Mouse (Mus musculus) heart, embryonic 14.5 days (tissue): Measurements from ENCODE around the gene Cyyr1. TPM values are rescaled to one million over a fixed set of nuclear protein-coding genes. Genes with fewer than 3 reads are reported as not detected.
A peak's percentile ranks its signal among the peaks of the same experiment; 100 is the strongest.
"Not testable (repeated sequence)": the region's sequence is repeated elsewhere in the genome, so short reads cannot be mapped to it uniquely, and the experiment has no call there.

Source experiments
- ATAC-seq: fragments of 200-750 bp; cut with Nextera tagmentation; 2 replicates; pipeline ENCODE4 v1.8.0; 2017; ENCODE audit warnings: low read depth, moderate TSS enrichment; ENCODE audit not compliant: insufficient number of reproducible peaks, insufficient read depth, low FRiP score
- H3K27ac ChIP-seq, 2 experiments: fragments of 200-500 bp in 1 of 2; fragments of 300-500 bp in 1 of 2; sonication (generic) in 1 of 2; replicated peaks in 1 of 2; 2 replicates each; pipeline ENCODE4 v1.5.1; 2012 to 2014; ENCODE audit warnings: low read depth in 2 of 2, low read length in 2 of 2, control low read depth in 1 of 2, mild to moderate bottlenecking in 1 of 2, mixed read lengths in 1 of 2; ENCODE audit not compliant: control insufficient read depth in 1 of 2, insufficient read depth in 1 of 2
- H3K27me3 ChIP-seq: fragments of 300-500 bp; sonication (generic); 2 replicates; pipeline ENCODE4 v1.6.1; 2014; ENCODE audit warnings: mild to moderate bottlenecking, low read length, control low read depth; ENCODE audit not compliant: control insufficient read depth, insufficient read depth
- H3K36me3 ChIP-seq: fragments of 300-500 bp; sonication (generic); 2 replicates; pipeline ENCODE4 v1.6.1; 2014; ENCODE audit warnings: mild to moderate bottlenecking, control low read depth, low read length, mixed read lengths; ENCODE audit not compliant: control insufficient read depth, insufficient read depth
- H3K4me1 ChIP-seq, 2 experiments: fragments of 200-500 bp in 1 of 2; fragments of 300-500 bp in 1 of 2; sonication (generic) in 1 of 2; 2 replicates each; pipeline ENCODE4 v1.6.1; 2012 to 2014; ENCODE audit warnings: low read length in 2 of 2, control low read depth in 1 of 2, mixed read lengths in 1 of 2; ENCODE audit not compliant: control insufficient read depth in 2 of 2, insufficient read depth in 2 of 2
- H3K4me2 ChIP-seq: fragments of 300-500 bp; sonication (generic); 2 replicates; pipeline ENCODE4 v1.6.1; 2014; ENCODE audit warnings: mild to moderate bottlenecking, low read length
- H3K4me3 ChIP-seq, 2 experiments: fragments of 200-500 bp in 1 of 2; fragments of 300-500 bp in 1 of 2; sonication (generic) in 1 of 2; 2 replicates each; pipeline ENCODE4 v1.5.1; 2012 to 2014; ENCODE audit warnings: low read length in 2 of 2, mild to moderate bottlenecking in 2 of 2, control low read depth in 1 of 2, low read depth in 1 of 2, moderate library complexity in 1 of 2; ENCODE audit not compliant: control insufficient read depth in 1 of 2, insufficient read depth in 1 of 2
- H3K9ac ChIP-seq: fragments of 300-500 bp; sonication (generic); 2 replicates; pipeline ENCODE4 v1.6.1; 2014; ENCODE audit warnings: mild to moderate bottlenecking, low read length
- H3K9me3 ChIP-seq: fragments of 300-500 bp; sonication (generic); 2 replicates; pipeline ENCODE4 v1.6.1; 2016; ENCODE audit warnings: low read length, control low read depth; ENCODE audit not compliant: control insufficient read depth
- WGBS: fragments of 180-500 bp; shearing (Covaris S2); extraction: QIAGEN DNeasy Blood & Tissue Kit; methylation state at CpG from one replicate; pipeline ENCODE4 v1.1.7; 2014; 5-methylcytosine and 5-hydroxymethylcytosine counted together
- polyA plus RNA-seq: library from polyadenylated mRNA; unstranded; fragments of >200 nt; fragmentation: Nextera tagmentation; extraction: Ambion mirVana; gene quantifications from 2 replicates; pipeline ENCODE4 v1.2.1, GENCODE M21; 2014

The Cyyr1 gene
- polyA plus RNA-seq = 5.6 and 7.0 TPM in 2 replicates

DNA sequence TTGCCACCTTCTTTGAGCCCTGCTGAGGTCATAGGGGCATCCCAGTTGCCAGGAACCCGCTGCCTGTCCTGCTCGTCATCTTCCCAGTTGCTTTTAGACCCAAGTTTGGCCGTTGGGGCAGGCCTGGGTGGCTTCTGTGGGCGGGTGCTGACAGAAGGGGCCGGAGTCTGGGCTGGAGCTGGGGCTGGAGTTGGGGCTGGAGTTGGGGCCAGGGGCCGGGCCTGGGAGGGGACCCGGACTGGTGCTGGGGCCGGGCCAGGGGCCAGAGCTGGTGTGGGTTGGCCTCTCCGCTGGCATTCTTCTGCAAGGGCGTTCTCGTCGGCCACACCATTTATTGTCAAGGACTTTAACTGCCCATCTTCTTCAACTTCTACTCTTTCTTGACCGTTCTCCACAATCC, at the start of gene Cyyr1:
Gene Cyyr1, minus strand, starts transcription at position 101 of the 400 bp plus-strand sequence.
- not testable (repeated sequence) for H3K4me1 ChIP-seq, H3K27me3 ChIP-seq, H3K4me3 ChIP-seq, H3K27ac ChIP-seq, H3K9me3 ChIP-seq, H3K4me2 ChIP-seq, H3K9ac ChIP-seq, ATAC-seq, H3K36me3 ChIP-seq
- WGBS = 64% methylated on average over 12 of the region's 13 CpGs

DNA sequence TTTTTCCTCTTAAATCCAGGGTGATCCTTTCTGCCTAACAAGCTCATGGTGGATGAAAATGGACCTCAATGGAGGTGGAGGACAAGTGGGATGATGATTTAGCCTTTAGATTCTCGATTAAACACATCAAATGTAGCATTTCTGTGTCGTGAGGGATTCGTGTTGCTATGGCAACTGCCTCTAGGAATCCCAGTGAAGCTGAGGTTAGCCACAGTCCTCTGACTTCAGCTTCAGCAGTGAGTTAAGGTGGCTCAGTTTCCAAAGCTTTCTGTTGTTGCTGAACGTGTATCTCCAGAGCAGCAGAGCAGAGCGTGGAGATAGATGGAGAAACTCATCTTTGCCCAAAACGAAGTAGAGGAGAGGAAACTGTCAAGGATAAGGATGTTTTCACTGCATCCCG, 35.6 kb upstream of the Cyyr1 start:
- Histone ChIP-seq H3K9me3 (no peaks in the 10 kb centered on the region), H3K27ac (no peak overlapping the region), H3K36me3 (no peaks in the 10 kb centered on the region), H3K4me3 (no peak overlapping the region), H3K9ac (no peak overlapping the region), H3K4me1 (no peaks in the 10 kb centered on the region), H3K4me2 (no peak overlapping the region), H3K27me3 (no peaks in the 10 kb centered on the region)
- no peak for ATAC-seq
- WGBS = 71% methylated on average over 7 of the region's 7 CpGs

DNA sequence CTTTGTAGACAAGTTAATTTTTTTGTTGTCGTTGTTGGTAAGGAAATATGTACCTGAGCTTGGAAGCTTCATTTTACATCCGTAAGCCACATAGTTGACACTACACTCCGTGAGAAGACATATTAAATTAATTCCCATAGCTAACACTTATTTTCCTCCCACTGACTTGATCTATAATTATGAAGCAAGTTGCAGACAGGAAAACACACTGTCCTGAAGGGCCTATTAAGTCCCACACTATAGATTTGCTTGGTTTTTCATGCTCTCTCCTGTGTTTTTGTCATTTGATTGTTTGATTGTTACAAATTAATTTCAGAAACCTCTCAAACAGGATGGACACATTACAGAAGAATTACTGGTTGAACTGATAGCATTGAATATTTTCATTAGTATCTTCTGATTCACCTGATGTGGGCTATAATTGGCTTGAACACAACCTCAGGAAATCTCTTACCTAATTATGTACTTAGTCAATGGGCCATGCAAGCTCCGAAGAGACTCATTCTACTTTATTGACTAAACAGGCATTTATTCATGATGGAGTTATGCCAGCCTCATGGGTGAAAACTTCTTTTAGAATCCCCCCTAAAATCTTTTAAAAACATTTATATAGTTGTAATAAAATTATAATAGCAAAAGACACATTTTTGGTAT, 34.5 kb upstream of the Cyyr1 start:
- ATAC-seq = no peak
- Histone ChIP-seq H3K27ac (no peak overlapping the region), H3K27me3 (no peaks in the 10 kb centered on the region), H3K4me2 (no peak overlapping the region), H3K4me3 (no peak overlapping the region), H3K4me1 (no peaks in the 10 kb centered on the region), H3K9me3 (no peaks in the 10 kb centered on the region), H3K9ac (no peak overlapping the region), H3K36me3 (no peaks in the 10 kb centered on the region)
- WGBS = 89% methylated on average over 4 of the region's 4 CpGs

DNA sequence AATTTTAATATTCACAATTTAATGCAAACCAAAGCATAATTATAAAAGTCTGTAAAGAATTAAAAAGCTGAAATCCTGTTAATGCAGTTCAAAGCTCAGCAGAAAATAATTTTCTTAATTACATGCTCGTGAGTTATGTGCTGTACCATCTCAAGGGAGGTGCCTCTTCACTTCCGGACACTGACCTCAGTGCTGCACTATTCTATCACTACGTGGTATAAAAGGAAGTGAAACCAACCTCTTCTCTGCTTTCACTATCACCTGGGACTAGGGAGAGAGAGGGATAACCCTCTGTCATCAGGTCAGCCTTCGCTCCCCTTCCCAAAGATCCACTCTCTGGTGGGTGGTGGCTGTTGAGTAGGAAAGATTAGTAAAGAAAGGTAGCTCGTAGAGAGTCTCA, 13.3 kb upstream of the Cyyr1 start:
- Histone ChIP-seq H3K9me3 (no peaks in the 10 kb centered on the region), H3K27me3 (no peaks in the 10 kb centered on the region), H3K9ac (no peak overlapping the region), H3K4me2 (no peak overlapping the region), H3K27ac (no peak overlapping the region), H3K36me3 (no peaks in the 10 kb centered on the region), H3K4me3 (no peak overlapping the region), H3K4me1 (no peaks in the 10 kb centered on the region)
- ATAC-seq = no peak
- WGBS = 66% methylated on average over 5 of the region's 5 CpGs

DNA sequence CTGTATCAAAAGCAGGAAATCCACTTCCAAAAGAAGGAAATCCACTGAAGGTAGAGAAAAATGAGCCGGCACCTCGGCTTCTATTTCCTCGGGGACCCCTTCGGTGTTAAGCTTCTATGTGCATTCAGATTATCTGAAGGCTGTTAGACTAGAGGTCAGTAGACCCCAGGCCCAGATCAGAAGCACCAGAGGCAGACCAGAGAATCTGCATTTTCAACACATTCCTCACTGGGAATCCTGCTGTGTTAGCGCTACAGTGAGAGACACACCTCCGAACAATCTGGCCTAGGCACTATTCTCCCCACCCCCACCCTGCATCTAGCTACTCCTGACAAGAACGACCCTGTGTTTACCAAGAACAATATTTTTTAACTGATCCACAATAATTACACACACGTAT, 641 bp upstream of the Cyyr1 start:
- ATAC-seq = no peak

DNA sequence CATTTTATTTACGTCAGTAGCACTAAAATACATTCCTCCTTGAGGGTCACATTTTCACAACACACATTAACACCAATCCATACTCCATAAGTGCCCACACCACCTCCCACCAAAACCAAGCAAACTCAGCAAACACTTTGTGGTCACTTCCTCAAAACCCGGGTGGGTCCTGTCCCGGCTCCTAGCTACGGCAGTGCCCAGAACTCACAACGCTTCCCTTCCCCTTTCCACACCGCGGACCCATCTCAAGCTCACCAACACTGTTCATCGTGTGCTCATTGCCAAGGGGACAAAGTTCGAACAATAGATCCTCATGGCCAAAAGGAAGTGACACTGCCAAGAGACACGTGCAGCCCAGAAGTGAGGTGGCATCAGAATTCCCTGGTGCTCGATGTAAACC, 1.2 kb downstream of the Cyyr1 start:
- H3K27ac ChIP-seq, H3K9me3 ChIP-seq, ATAC-seq, H3K27me3 ChIP-seq, H3K36me3 ChIP-seq, H3K9ac ChIP-seq, H3K4me2 ChIP-seq, H3K4me3 ChIP-seq, H3K4me1 ChIP-seq: not testable (repeated sequence)
- 92% methylated on average over 1 of the region's 11 CpGs for WGBS

More for the DNA sequence above, 641 bp upstream of the Cyyr1 start:
- Histone ChIP-seq H3K27me3 (no peaks in the 10 kb centered on the region), H3K36me3 (no peaks in the 10 kb centered on the region), H3K4me1 (peaks cover 0 to 4% of the 10 kb centered on the region in 2 experiments; a peak in 1 of 4 replicates), H3K27ac (no peak overlapping the region), H3K9me3 (no peaks in the 10 kb centered on the region), H3K9ac (no peak overlapping the region), H3K4me3 (no peak overlapping the region), H3K4me2 (no peak overlapping the region)
- 25% methylated on average over 8 of the region's 8 CpGs for WGBS

DNA sequence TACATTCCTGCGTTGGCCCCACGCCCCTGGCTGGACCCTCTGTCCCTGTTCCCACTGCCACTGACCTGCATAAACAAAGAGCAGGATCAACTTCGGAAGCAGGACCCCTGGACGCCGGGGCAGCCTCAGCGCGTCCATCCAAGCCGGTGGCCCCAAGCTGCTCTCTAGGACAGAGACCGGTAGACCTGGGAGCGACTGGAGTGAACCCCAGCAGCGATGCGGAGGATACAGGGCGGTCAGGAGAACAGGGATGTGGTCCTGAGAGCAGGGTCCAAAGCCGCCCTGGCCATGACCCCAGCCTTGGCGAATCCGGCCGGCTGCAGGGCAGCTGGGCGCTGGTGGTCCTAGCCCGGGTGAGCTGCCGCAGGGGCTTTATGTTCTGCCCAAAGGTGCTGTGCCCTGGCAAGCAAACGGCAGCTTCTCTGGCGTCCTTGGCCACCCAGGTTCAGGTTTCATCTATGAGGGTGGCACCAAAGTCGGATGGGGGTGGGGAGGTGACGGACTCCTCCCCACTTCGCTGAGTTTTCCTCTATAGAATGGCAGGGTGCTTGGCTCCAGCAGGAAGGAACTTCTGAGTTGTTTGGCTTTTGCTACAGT, 3.1 kb downstream of the Cyyr1 start:
- no peak; the same call in 1 of the 2 replicates for ATAC-seq
- Histone ChIP-seq H3K27ac (peak overlapping the region; percentile 4 to 59; a peak in 3 of 4 replicates), H3K4me2 (peak overlapping the region; percentile 90), H3K9ac (peak overlapping the region; percentile 74), H3K9me3 (no peaks in the 10 kb centered on the region), H3K36me3 (no peaks in the 10 kb centered on the region), H3K4me1 (peaks cover 0 to 4% of the 10 kb centered on the region in 2 experiments; a peak in 1 of 4 replicates), H3K27me3 (no peaks in the 10 kb centered on the region), H3K4me3 (peak overlapping the region; percentile 50 to 58)
- 1% methylated on average over 25 of the region's 25 CpGs for WGBS
